8 mouse cellular contexts compared by ENCODE assay signal in the genomic region with DNA sequence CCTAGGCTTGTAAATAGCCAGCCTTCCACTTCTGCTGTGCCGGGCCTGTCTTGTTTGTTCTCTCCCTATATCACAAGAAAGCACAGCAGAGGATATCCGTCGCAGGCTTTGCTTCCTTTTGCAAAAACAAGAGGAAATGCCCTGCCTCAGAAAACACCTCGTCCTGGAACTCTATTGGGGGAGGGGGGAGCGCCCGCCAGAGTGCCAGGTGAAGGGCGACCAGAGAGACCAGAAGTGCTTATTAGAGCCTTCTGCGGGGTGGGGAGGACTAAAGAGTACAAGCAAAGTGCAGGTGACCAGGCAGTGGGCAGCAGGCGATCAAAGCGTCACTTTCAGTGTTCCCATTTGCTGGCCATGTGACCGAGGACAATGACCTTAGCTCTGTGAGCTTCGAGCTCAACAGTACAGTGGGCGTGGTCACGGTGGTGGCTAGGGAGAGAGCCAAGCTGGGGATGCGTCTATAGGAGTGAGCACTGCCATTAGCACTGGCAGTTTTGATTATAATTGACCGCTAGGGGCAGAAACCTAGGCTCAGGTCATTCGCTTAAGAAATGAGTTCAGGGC. TPM values are rescaled to one million over a fixed set of nuclear protein-coding genes. Genes with fewer than 3 reads are reported as not detected.
A peak's percentile ranks its signal among the peaks of the same experiment; 100 is the strongest.
DNase-seq lines count a peak whose midpoint lies in the region; ATAC-seq and TF ChIP-seq lines count a peak whose summit lies in the region.

No protein-coding gene starts in this region.

- intact Hi-C loops in gastrocnemius, postnatal 36 days (cut with DNase I): no loop called here

- H3K9ac ChIP-seq in intestine, embryonic 16.5 days (ENCODE audit: low read depth, low read length): peak overlapping the region; percentile 5; the same call in 1 of the 2 replicates
- peak overlapping the region; percentile 19; the same call in 1 of the 2 replicates for H3K9ac ChIP-seq in liver, postnatal 0 days (replicated peaks)
- H3K9ac ChIP-seq in neural tube, embryonic 12.5 days: no peak overlapping the region

- no peaks in the 10 kb centered on the region for H3K27me3 ChIP-seq in intestine, embryonic 16.5 days (replicated peaks; ENCODE audit: control insufficient read depth, insufficient read depth, low read length)
- H3K27me3 ChIP-seq in liver, postnatal 0 days (ENCODE audit: insufficient read depth, low read length): no peaks in the 10 kb centered on the region
- H3K27me3 ChIP-seq in neural tube, embryonic 12.5 days (replicated peaks): no peaks in the 10 kb centered on the region

- peaks cover 31% of the 10 kb centered on the region for H3K4me1 ChIP-seq in intestine, embryonic 16.5 days (ENCODE audit: control insufficient read depth, insufficient read depth, low read length)
- peaks cover 13% of the 10 kb centered on the region for H3K4me1 ChIP-seq in liver, postnatal 0 days (ENCODE audit: insufficient read depth)
- H3K4me1 ChIP-seq in neural tube, embryonic 12.5 days: peaks cover 4% of the 10 kb centered on the region

- no peaks in the 10 kb centered on the region for H3K36me3 ChIP-seq in intestine, embryonic 16.5 days (ENCODE audit: control insufficient read depth, insufficient read depth, low read length)
- no peaks in the 10 kb centered on the region; the same call in 1 of the 2 replicates for H3K36me3 ChIP-seq in liver, postnatal 0 days (replicated peaks; ENCODE audit: insufficient read depth, low read length)
- H3K36me3 ChIP-seq in neural tube, embryonic 12.5 days: no peaks in the 10 kb centered on the region

- peak; percentile 70 for TF ChIP-seq CTCF in liver, postnatal 0 days (IDR thresholded peaks at IDR 0.05; ENCODE audit: low read depth)

- peak overlapping the region; percentile 28 for H3K4me2 ChIP-seq in intestine, embryonic 16.5 days (ENCODE audit: low read depth, low read length)
- peak overlapping the region; percentile 63 for H3K4me2 ChIP-seq in liver, postnatal 0 days (ENCODE audit: low read depth, low read length)
- 0 out of 2 replicates have a peak overlapping the region, but pooled peaks have one; percentile 14 for H3K4me2 ChIP-seq in neural tube, embryonic 12.5 days (replicated peaks)

- peak; percentile 91 for ATAC-seq in intestine, embryonic 16.5 days
- peak; percentile 95 for ATAC-seq in liver, postnatal 0 days
- ATAC-seq in neural tube, embryonic 12.5 days (ENCODE audit: low FRiP score, low read depth): no peak

- WGBS in intestine, embryonic 16.5 days: 28% methylated on average over 17 of the region's 17 CpGs
- WGBS in liver, postnatal 0 days (ENCODE audit: insufficient replicate concordance): 5% methylated on average over 17 of the region's 17 CpGs
- WGBS in neural tube, embryonic 12.5 days: 17% methylated on average over 17 of the region's 17 CpGs

- peak overlapping the region; percentile 82 for H3K27ac ChIP-seq in intestine, embryonic 16.5 days (ENCODE audit: low read length)
- peak overlapping the region; percentile 99 for H3K27ac ChIP-seq in liver, postnatal 0 days (ENCODE audit: low read depth)
- H3K27ac ChIP-seq in neural tube, embryonic 12.5 days: no peak overlapping the region

- H3K4me3 ChIP-seq in intestine, embryonic 16.5 days (ENCODE audit: low read length): peak overlapping the region; percentile 4; the same call in 1 of the 2 replicates
- 0 out of 2 replicates have a peak overlapping the region, but pooled peaks have one; percentile 2 for H3K4me3 ChIP-seq in liver, postnatal 0 days (ENCODE audit: low read depth, low read length)
- H3K4me3 ChIP-seq in neural tube, embryonic 12.5 days: no peak overlapping the region

- TF ChIP-seq EP300 in liver, postnatal 0 days (IDR thresholded peaks at IDR 0.05; ENCODE audit: low read depth): no peak

- peak; percentile 48 to 62 for DNase-seq in CD8-positive naive resting alpha-beta T cell, adult 2 months (ENCODE audit: low read depth in 2 of 2, low spot score in 2 of 2)
- peak; percentile 70 to 78 for DNase-seq in adrenal gland, postnatal 36 days
- peak; percentile 37 to 56 for DNase-seq in gastrocnemius, postnatal 36 days
- peak; percentile 86 for DNase-seq in liver, postnatal 0 days
- peak; percentile 5 to 57 for DNase-seq in urinary bladder, postnatal 36 days (ENCODE audit: low spot score in 2 of 2)
- no peak for DNase-seq in cerebellum, adult 18-20 months

- H3K9me3 ChIP-seq in intestine, embryonic 16.5 days (ENCODE audit: control insufficient read depth, low read length): no peaks in the 10 kb centered on the region
- no peaks in the 10 kb centered on the region for H3K9me3 ChIP-seq in liver, postnatal 0 days (ENCODE audit: low read length)
- H3K9me3 ChIP-seq in neural tube, embryonic 12.5 days: no peaks in the 10 kb centered on the region

RNA-seq across cellular contexts. Expression of gene Klhl3, which starts 45.8 kb away (rescaled TPM):
- 1 to 10 TPM; 1.5 to 1.9 TPM for total RNA-seq in adrenal gland, postnatal 36 days (2021)
- under 1 TPM; 0.49 to 0.54 TPM for total RNA-seq in gastrocnemius, postnatal 36 days (2021)
- polyA plus RNA-seq in intestine, embryonic 16.5 days (2015; fragmentation: Nextera tagmentation; extraction: Ambion mirVana): 1.9 and 2.4 TPM in 2 replicates
- polyA plus RNA-seq in liver, postnatal 0 days (2015; fragmentation: Nextera tagmentation; extraction: Ambion mirVana): 2.2 and 2.9 TPM in 2 replicates
- polyA plus RNA-seq in neural tube, embryonic 12.5 days (2016; fragmentation: Nextera tagmentation; extraction: Ambion mirVana): 5.6 and 6.1 TPM in 2 replicates

Comparison
In these comparisons a context has a peak if more than half of its experiments do, and no peak if none do; other contexts are left out.
1. DNase-seq: peak in CD8-positive naive resting alpha-beta T cell, adult 2 months (2 of 2), adrenal gland, postnatal 36 days (2 of 2), gastrocnemius, postnatal 36 days (2 of 2), liver, postnatal 0 days (single experiment) and urinary bladder, postnatal 36 days (2 of 2); none in cerebellum, adult 18-20 months (0 of 2).
2. Peak in every context shown above with its lines, with median percentiles within 50 percentile points of each other: H3K4me2 ChIP-seq.